Mouse (Mus musculus) embryo, embryonic 10.5 days (tissue): Measurements from ENCODE around the gene 1700015F17Rik.

ENCODE experiments used
- DNase-seq: peaks from one replicate; pipeline ENCODE4 v3.0.0-alpha.2; 2015; ENCODE audit warnings: low spot score

Gene 1700015F17Rik

GRCm38 (mm10) chr5:5479043-5479442 is at the start of gene 1700015F17Rik:
Gene 1700015F17Rik (minus strand): TSS chr5:5479143.
- DNase-seq = no peak

GRCm38 (mm10) chr5:5515411-5515810 is 36.5 kb upstream of the 1700015F17Rik start:
- DNase-seq = no peak

GRCm38 (mm10) chr5:5514196-5515076 is 35.5 kb upstream of the 1700015F17Rik start, which contains the start of gene Cldn12:
Gene Cldn12 (minus strand): TSS chr5:5514958.
- peak; percentile 97 for DNase-seq

- no peak for DNase-seq
These were observed 32.5 kb upstream of the 1700015F17Rik start for GRCm38 (mm10) chr5:5511401-5511800.

GRCm38 (mm10) chr5:5510989-5511388 is 32.0 kb upstream of the 1700015F17Rik start:
- DNase-seq = no peak

GRCm38 (mm10) chr5:5510304-5510887 is 31.5 kb upstream of the 1700015F17Rik start:
- no peak for DNase-seq

- DNase-seq = no peak
These were observed 29.3 kb upstream of the 1700015F17Rik start for GRCm38 (mm10) chr5:5508231-5508630.

- DNase-seq = peak; percentile 82
These were observed 28.8 kb upstream of the 1700015F17Rik start for GRCm38 (mm10) chr5:5507701-5508225.

GRCm38 (mm10) chr5:5504456-5504855 is 25.5 kb upstream of the 1700015F17Rik start:
- no peak for DNase-seq

- no peak for DNase-seq
These were observed 24.4 kb upstream of the 1700015F17Rik start for GRCm38 (mm10) chr5:5503381-5503780.

- DNase-seq = no peak
These were observed 22.6 kb upstream of the 1700015F17Rik start for GRCm38 (mm10) chr5:5501583-5501982.

GRCm38 (mm10) chr5:5496393-5496792 is 17.4 kb upstream of the 1700015F17Rik start:
- DNase-seq = no peak

- DNase-seq = no peak
These were observed 16.1 kb upstream of the 1700015F17Rik start for GRCm38 (mm10) chr5:5495042-5495441.

- peak; percentile 78 for DNase-seq
These were observed 15.5 kb upstream of the 1700015F17Rik start for GRCm38 (mm10) chr5:5494269-5495005.

GRCm38 (mm10) chr5:5492163-5492562 is 13.2 kb upstream of the 1700015F17Rik start:
- no peak for DNase-seq

- no peak for DNase-seq
These were observed 7.1 kb upstream of the 1700015F17Rik start for GRCm38 (mm10) chr5:5486071-5486470.

- peak; percentile 18 for DNase-seq
These were observed 4.4 kb upstream of the 1700015F17Rik start for GRCm38 (mm10) chr5:5483254-5483858.

GRCm38 (mm10) chr5:5481662-5482061 is 2.7 kb upstream of the 1700015F17Rik start:
- peak; percentile 68 for DNase-seq

GRCm38 (mm10) chr5:5476133-5476532 is 2.8 kb downstream of the 1700015F17Rik start:
- no peak for DNase-seq

- no peak for DNase-seq
These were observed 13.7 kb downstream of the 1700015F17Rik start for GRCm38 (mm10) chr5:5465256-5465655.

GRCm38 (mm10) chr5:5431746-5432438 is 47.1 kb downstream of the 1700015F17Rik start:
- no peak for DNase-seq
